Mouse (Mus musculus): ENCODE measurements around the gene Ift81. TPM values are rescaled to one million over a fixed set of nuclear protein-coding genes. Genes with fewer than 3 reads are reported as not detected.

The Ift81 gene
- polyA plus RNA-seq, 1 experiment from 2014 or later: 17.4 TPM

- WGBS: 84% methylated on average over 11 of the region's 11 CpGs
- H3K4me1 ChIP-seq (replicated peaks; ENCODE audit: control insufficient read depth, insufficient read depth): no peaks in the 10 kb centered on the region
- H3K27me3 ChIP-seq (ENCODE audit: control insufficient read depth, insufficient read depth, low read length): no peaks in the 10 kb centered on the region
- no peak overlapping the region for H3K9ac ChIP-seq (ENCODE audit: low read length)
- TF ChIP-seq EP300 (optimal IDR thresholded peaks at IDR 0.05): no peak
- TF ChIP-seq CTCF (IDR thresholded peaks at IDR 0.05; ENCODE audit: low read depth): no peak
- no peak for ATAC-seq (ENCODE audit: low FRiP score, low TSS enrichment)
- no peak overlapping the region for H3K4me3 ChIP-seq (ENCODE audit: low read depth, low read length)
- no peak overlapping the region for H3K27ac ChIP-seq (replicated peaks)
- no peak for DNase-seq (ENCODE audit: low spot score)
- no peaks in the 10 kb centered on the region for H3K9me3 ChIP-seq (ENCODE audit: control insufficient read depth, low read length)
- H3K4me2 ChIP-seq (replicated peaks; ENCODE audit: low read depth): no peak overlapping the region
- no peaks in the 10 kb centered on the region for H3K36me3 ChIP-seq (ENCODE audit: control insufficient read depth, insufficient read depth, low read length)
These were observed 10.7 kb upstream of the Ift81 start for GRCm38 (mm10) chr5:122624952-122625479.

- Histone ChIP-seq H3K4me2 (replicated peaks; ENCODE audit: low read depth) (no peak overlapping the region), H3K9me3 (ENCODE audit: control insufficient read depth, low read length) (no peaks in the 10 kb centered on the region), H3K36me3 (ENCODE audit: control insufficient read depth, insufficient read depth, low read length) (no peaks in the 10 kb centered on the region), H3K9ac (ENCODE audit: low read length) (no peak overlapping the region), H3K4me1 (replicated peaks; ENCODE audit: control insufficient read depth, insufficient read depth) (no peaks in the 10 kb centered on the region), H3K4me3 (ENCODE audit: low read depth, low read length) (no peak overlapping the region), H3K27me3 (ENCODE audit: control insufficient read depth, insufficient read depth, low read length) (no peaks in the 10 kb centered on the region), H3K27ac (replicated peaks) (no peak overlapping the region)
- no peak for DNase-seq (ENCODE audit: low spot score)
- 77% methylated on average over 9 of the region's 9 CpGs for WGBS
- ATAC-seq (ENCODE audit: low FRiP score, low TSS enrichment): no peak
- TF ChIP-seq EP300 (optimal IDR thresholded peaks at IDR 0.05): no peak
- TF ChIP-seq CTCF (IDR thresholded peaks at IDR 0.05; ENCODE audit: low read depth): no peak
These were observed 9.5 kb upstream of the Ift81 start for GRCm38 (mm10) chr5:122623861-122624260.

GRCm38 (mm10) chr5:122622526-122622925 lies 8.2 kb upstream of the Ift81 start:
- no peak for ATAC-seq (ENCODE audit: low FRiP score, low TSS enrichment)
- H3K4me2 ChIP-seq (replicated peaks; ENCODE audit: low read depth): no peak overlapping the region
- H3K9me3 ChIP-seq (ENCODE audit: control insufficient read depth, low read length): no peaks in the 10 kb centered on the region
- peak overlapping the region; percentile 88 for H3K27ac ChIP-seq (replicated peaks)
- TF ChIP-seq EP300 (optimal IDR thresholded peaks at IDR 0.05): no peak
- no peak for TF ChIP-seq CTCF (IDR thresholded peaks at IDR 0.05; ENCODE audit: low read depth)
- H3K4me3 ChIP-seq (ENCODE audit: low read depth, low read length): no peak overlapping the region
- WGBS: 80% methylated on average over 5 of the region's 5 CpGs
- no peaks in the 10 kb centered on the region for H3K4me1 ChIP-seq (replicated peaks; ENCODE audit: control insufficient read depth, insufficient read depth)
- H3K9ac ChIP-seq (ENCODE audit: low read length): no peak overlapping the region
- H3K36me3 ChIP-seq (ENCODE audit: control insufficient read depth, insufficient read depth, low read length): no peaks in the 10 kb centered on the region
- no peaks in the 10 kb centered on the region for H3K27me3 ChIP-seq (ENCODE audit: control insufficient read depth, insufficient read depth, low read length)
- DNase-seq (ENCODE audit: low spot score): no peak

GRCm38 (mm10) chr5:122621376-122621886 lies 7.1 kb upstream of the Ift81 start:
- TF ChIP-seq EP300 (optimal IDR thresholded peaks at IDR 0.05): peak; percentile 86
- no peak for TF ChIP-seq CTCF (IDR thresholded peaks at IDR 0.05; ENCODE audit: low read depth)
- Histone ChIP-seq H3K9ac (ENCODE audit: low read length) (no peak overlapping the region; the same call in 1 of the 2 replicates), H3K27me3 (ENCODE audit: control insufficient read depth, insufficient read depth, low read length) (no peaks in the 10 kb centered on the region), H3K27ac (replicated peaks) (peak overlapping the region; percentile 88), H3K4me2 (replicated peaks; ENCODE audit: low read depth) (no peak overlapping the region), H3K4me3 (ENCODE audit: low read depth, low read length) (no peak overlapping the region), H3K36me3 (ENCODE audit: control insufficient read depth, insufficient read depth, low read length) (no peaks in the 10 kb centered on the region), H3K9me3 (ENCODE audit: control insufficient read depth, low read length) (no peaks in the 10 kb centered on the region), H3K4me1 (replicated peaks; ENCODE audit: control insufficient read depth, insufficient read depth) (no peaks in the 10 kb centered on the region)
- WGBS: 18% methylated on average over 7 of the region's 7 CpGs
- DNase-seq (ENCODE audit: low spot score) (peak; percentile 56), ATAC-seq (ENCODE audit: low FRiP score, low TSS enrichment) (peak; percentile 92)

- DNase-seq (ENCODE audit: low spot score) (no peak), ATAC-seq (ENCODE audit: low FRiP score, low TSS enrichment) (no peak)
- Histone ChIP-seq H3K36me3 (ENCODE audit: control insufficient read depth, insufficient read depth, low read length) (no peaks in the 10 kb centered on the region), H3K9ac (ENCODE audit: low read length) (no peak overlapping the region), H3K4me3 (ENCODE audit: low read depth, low read length) (no peak overlapping the region), H3K9me3 (ENCODE audit: control insufficient read depth, low read length) (no peaks in the 10 kb centered on the region), H3K4me1 (replicated peaks; ENCODE audit: control insufficient read depth, insufficient read depth) (no peaks in the 10 kb centered on the region), H3K27ac (replicated peaks) (peak overlapping the region; percentile 88), H3K27me3 (ENCODE audit: control insufficient read depth, insufficient read depth, low read length) (no peaks in the 10 kb centered on the region), H3K4me2 (replicated peaks; ENCODE audit: low read depth) (no peak overlapping the region)
- WGBS: 60% methylated on average over 9 of the region's 9 CpGs
- TF ChIP-seq CTCF (IDR thresholded peaks at IDR 0.05; ENCODE audit: low read depth): no peak
- no peak for TF ChIP-seq EP300 (optimal IDR thresholded peaks at IDR 0.05)
These were observed 5.5 kb upstream of the Ift81 start for GRCm38 (mm10) chr5:122619686-122620296.

GRCm38 (mm10) chr5:122617718-122618117 lies 3.4 kb upstream of the Ift81 start:
- WGBS: 60% methylated on average over 5 of the region's 5 CpGs
- H3K9me3 ChIP-seq (ENCODE audit: control insufficient read depth, low read length): no peaks in the 10 kb centered on the region
- DNase-seq (ENCODE audit: low spot score): no peak
- no peak overlapping the region for H3K4me2 ChIP-seq (replicated peaks; ENCODE audit: low read depth)
- H3K27ac ChIP-seq (replicated peaks): no peak overlapping the region
- no peak for ATAC-seq (ENCODE audit: low FRiP score, low TSS enrichment)
- H3K4me1 ChIP-seq (replicated peaks; ENCODE audit: control insufficient read depth, insufficient read depth): no peaks in the 10 kb centered on the region
- TF ChIP-seq EP300 (optimal IDR thresholded peaks at IDR 0.05) (no peak), CTCF (IDR thresholded peaks at IDR 0.05; ENCODE audit: low read depth) (no peak)
- H3K27me3 ChIP-seq (ENCODE audit: control insufficient read depth, insufficient read depth, low read length): no peaks in the 10 kb centered on the region
- H3K36me3 ChIP-seq (ENCODE audit: control insufficient read depth, insufficient read depth, low read length): no peaks in the 10 kb centered on the region
- no peak overlapping the region for H3K9ac ChIP-seq (ENCODE audit: low read length)
- H3K4me3 ChIP-seq (ENCODE audit: low read depth, low read length): no peak overlapping the region
